Mouse (Mus musculus) urinary bladder, postnatal 4 days (tissue): ENCODE results near the gene OR5BS1P.
"Not testable (repeated sequence)": the region's sequence is repeated elsewhere in the genome, so short reads cannot be mapped to it uniquely, and the experiment has no call there.

Source experiments
- DNase-seq, 2 experiments: peaks; one replicate each; pipeline ENCODE4 v3.0.0; 2021 to 2022; ENCODE audit warnings: low spot score in 2 of 2

The OR5BS1P gene

GRCm38 (mm10) chr15:98469596-98469995, at the start of gene OR5BS1P:
Gene OR5BS1P, plus strand, starts transcription at chr15:98469896.
- no peak for DNase-seq

DNA sequence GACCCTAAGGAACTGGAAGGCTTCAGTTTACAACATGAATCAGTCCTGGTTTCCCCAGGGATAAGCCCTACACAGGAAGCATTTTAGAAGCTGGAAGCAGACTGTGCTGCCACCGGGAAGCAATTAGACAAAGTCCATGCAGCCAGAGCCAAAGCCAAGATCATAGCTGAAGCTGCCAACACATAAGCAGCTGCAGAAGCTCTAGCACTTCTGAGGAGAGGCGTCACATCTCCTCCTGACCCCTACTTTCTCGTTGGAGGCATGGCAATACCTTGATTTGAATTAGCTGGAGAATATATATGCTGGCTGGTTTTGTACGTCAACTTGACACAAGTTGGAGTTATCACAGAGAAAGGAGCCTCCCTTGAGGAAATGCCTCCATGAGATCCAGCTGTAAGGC, 48.8 kb upstream of the OR5BS1P start:
- DNase-seq, result no peak

GRCm38 (mm10) chr15:98424326-98424725, 45.4 kb upstream of the OR5BS1P start:
- no peak for DNase-seq

DNA sequence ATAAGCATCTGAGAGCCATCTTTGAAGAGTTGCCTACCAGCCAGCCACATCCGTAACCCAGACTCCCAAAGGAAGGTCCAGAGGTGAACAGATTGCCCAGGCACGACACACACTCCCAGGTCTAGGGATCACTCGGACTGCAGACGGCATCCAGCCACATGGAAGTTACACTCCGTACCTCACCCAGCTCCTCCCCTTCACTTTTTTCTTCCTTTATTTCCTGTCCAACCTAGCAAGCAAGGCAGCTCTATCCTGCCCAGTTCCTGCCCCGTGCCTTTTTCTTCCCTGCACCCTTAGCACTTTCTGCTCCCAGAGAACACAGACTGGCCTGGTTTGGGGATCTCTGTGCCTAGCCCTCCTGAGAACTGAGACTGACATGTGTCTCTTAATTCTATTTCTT, 44.9 kb upstream of the OR5BS1P start:
- DNase-seq, result no peak

DNA sequence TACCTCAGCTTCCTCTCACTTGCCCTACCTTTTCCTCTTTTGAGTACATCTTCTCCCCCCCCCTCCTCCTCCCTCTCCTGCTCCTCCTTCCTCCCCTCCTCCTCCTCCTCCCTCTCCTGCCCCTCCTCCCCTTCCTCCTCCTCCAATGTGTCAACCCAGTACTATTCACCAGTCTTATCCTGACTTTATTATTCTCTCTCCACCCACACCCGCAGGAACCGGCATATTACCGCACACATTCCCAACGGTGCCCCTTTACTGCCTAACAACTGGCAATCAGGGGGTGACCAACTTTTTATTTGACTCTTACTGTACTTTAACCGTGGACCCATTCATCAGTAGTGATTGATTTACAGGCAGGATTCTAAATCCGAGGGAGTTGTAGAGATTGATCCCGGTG, 44.5 kb upstream of the OR5BS1P start:
- no peak for DNase-seq

DNA sequence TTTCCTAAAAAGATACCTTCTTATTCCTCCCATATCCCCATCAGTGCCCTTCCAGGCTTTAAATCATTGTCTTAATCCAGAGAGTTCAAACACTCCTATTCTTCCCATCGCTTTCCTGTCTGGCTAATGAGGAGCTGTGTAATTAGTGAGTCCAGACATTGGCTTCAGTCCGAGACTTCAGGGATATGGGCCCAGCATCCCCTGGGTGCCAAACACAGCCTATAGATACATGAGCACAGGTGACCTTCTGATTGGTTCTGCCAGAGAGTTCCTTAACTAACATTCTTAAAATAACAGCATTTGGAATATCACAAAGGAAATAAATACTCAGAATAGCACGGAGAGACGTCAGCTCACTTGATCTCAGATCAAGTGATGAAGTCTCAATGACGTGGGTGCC, 38.8 kb upstream of the OR5BS1P start, which contains the start of gene Olfr282:
TSS of gene Olfr282 (plus strand) at position 301 of the 400 bp plus-strand sequence.
- not testable (repeated sequence) for DNase-seq

- no peak for DNase-seq
These were observed 25.1 kb upstream of the OR5BS1P start for GRCm38 (mm10) chr15:98444561-98444960.

GRCm38 (mm10) chr15:98448521-98448920, 21.2 kb upstream of the OR5BS1P start:
- no peak for DNase-seq

- DNase-seq, result no peak
These were observed 17.4 kb upstream of the OR5BS1P start, which contains the start of gene Olfr281 for GRCm38 (mm10) chr15:98452288-98452687. Gene Olfr281, plus strand, starts transcription at chr15:98452588.

DNA sequence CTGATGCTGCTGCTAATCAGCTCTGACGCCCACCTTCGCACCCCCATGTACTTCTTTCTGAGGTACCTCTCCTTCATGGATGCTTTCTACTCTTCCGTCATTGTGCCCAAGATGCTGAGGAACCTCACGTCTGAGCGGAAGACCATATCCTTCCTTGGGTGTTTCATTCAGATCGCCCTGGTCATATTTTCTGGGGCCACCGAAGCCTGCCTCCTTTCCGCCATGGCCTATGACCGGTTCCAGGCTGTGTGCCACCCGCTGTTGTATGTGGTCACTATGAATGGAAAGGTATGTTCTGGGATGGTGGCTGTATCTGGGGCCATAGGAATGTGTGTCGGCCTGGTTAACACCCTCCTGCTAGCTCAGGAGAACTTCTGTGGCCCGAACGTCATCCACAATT, 1.8 kb downstream of the OR5BS1P start:
- no peak for DNase-seq

DNA sequence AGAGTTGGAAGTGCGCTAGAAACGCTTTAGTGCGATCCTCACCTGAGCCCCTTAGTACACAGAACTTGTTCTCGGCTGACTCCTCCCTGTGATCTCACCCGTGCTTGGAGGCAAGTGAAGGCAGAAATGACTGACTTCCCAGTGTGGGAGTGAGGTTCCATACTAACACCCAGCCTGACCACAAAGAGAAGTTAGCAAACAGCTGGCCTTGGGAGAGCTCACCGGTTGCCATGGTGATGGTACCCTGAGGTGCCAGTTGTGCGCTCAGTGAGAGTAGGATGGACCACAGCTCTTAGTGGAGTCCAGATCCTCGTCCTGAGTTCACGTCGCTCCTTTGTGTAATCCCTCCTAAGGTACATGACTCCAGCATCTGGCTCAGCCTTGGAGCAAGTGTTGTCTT, 5.3 kb downstream of the OR5BS1P start:
- no peak for DNase-seq

- no peak for DNase-seq
These were observed 5.7 kb downstream of the OR5BS1P start for GRCm38 (mm10) chr15:98475382-98475781.

DNA sequence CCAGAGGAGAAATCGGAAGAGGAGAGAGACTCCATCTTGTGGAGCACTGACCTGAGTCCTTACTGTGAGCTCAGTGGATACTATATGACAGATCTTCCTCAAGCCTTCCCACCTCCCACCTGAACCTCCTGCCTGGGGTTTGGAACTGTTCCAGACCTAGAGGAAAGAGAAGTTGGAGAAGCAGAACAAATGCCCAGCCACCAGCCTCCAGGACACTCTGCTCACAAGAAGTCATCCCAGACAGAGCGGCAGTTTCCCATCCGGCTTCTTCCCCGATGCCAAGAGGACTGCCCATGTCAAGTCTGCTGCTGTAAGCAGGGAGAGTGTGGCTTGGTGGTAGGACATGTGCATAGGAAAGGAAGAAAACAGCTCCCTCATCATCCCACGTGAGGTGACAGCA, 6.6 kb downstream of the OR5BS1P start:
- no peak for DNase-seq

- DNase-seq, result no peak
These were observed 9.9 kb downstream of the OR5BS1P start for GRCm38 (mm10) chr15:98479568-98480102.

DNA sequence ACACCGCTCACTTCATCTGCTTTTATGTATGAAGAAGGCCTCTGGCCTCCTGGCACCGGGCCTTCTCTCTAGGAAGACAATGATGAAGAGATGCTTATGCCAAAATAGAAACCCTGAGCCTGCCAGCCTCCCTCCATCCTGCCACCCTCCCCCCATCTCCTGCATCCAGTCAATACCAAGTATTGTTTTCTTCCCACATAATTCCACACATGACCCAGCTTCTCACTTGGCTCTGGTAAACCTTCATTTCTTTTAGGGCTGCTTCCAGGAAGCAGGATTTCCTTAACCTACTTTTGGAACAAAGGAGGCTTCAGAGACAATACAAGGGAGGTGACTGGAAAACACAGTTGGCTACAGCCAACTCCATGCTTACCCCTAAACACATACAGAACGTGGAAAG, 13.0 kb downstream of the OR5BS1P start, which contains the start of gene Lalba:
TSS of gene Lalba (minus strand) at position 21 of the 400 bp plus-strand sequence.
- DNase-seq, result no peak

DNA sequence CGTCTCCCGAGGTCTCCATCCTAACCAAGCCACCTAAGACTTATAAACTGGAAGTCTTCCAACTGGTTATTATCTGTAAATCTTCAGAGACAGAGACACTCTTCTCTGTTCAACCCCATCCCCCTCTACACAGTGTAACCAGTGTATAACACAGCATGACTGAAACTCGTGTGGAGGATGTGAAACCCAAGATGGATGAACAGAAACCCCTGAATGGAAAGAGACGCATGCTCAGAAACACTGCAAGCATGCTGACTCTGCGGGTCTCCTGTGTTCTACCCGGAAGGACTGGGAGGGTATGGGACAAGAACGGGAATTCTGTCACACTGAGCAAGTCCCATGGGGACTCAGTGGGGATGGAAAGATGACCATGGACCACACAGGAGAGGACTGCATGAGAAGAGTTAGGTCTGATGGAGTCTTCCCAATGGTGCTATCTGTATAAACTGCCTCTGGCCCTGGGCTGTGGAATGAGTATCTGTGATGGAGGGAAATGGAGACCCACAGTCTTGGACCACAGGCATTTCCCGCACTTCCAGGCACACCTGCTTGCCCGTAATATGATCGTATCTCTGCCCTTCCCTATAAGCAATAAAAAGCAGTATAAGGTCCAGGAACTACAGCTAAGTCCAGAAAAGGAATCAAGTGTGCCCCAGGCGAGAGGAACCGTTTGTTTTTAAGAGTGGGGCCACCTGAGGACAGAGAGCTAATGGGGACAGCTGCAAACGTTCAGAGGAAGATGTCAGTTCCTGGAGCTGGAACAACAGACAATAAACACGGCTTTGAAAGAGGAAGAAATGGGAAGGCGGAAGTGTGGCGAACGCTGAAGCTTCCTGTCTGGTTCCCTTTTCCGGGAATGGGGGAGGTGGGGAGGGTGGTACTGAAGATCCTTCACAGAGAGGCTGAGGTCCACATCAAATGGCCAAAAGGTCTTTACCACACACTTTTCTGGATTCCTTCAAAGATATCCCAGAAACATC, 14.5 kb downstream of the OR5BS1P start:
- DNase-seq, result peak in 1 of 2 experiments; percentile 31

DNA sequence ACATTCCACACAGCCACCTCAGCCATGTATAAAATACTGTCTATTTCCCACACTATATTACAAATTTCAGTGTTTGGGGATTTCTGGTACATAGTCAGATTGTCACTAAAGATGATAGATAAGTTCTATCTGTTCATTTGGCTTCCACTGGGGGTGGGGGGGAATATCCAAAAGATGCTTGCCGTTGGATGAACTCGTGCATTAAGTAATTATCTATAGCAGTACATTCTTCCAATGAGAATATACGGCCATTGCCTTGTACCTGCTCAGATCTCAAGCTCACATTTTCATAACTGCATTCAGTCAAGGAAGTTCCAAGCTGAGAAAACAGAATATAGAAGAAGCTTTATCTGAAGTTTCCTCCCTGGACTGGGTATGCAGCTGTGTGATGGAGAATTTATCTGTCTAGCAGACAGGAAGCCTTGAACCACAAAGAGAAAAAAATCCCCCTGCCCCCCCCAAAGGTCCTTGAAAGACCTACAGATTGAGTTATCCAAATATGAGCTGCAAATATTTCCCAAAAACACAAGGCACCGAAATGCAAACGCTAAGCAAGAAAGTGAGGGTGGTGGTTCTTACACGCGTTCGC, 16.8 kb downstream of the OR5BS1P start:
- DNase-seq, result no peak

GRCm38 (mm10) chr15:98491332-98491731, 21.6 kb downstream of the OR5BS1P start:
- no peak for DNase-seq

- DNase-seq, result no peak
These were observed 22.4 kb downstream of the OR5BS1P start, which contains the start of gene Olfr279 for GRCm38 (mm10) chr15:98492102-98492501. Gene Olfr279, plus strand, starts transcription at chr15:98492402.

- DNase-seq, result no peak
These were observed 27.9 kb downstream of the OR5BS1P start for GRCm38 (mm10) chr15:98497631-98498030.

- no peak for DNase-seq
These were observed 33.6 kb downstream of the OR5BS1P start for GRCm38 (mm10) chr15:98503317-98503716.

- peak; percentile 32 to 79 for DNase-seq
These were observed 34.8 kb downstream of the OR5BS1P start for GRCm38 (mm10) chr15:98504514-98504913.
